Mouse (Mus musculus) embryonic fibroblast, embryonic 13.5 days (primary cell): ENCODE data around the gene Schip1.

Source experiments
- CTCF ChIP-seq: IDR thresholded peaks from 2 replicates; pipeline ENCODE4 v1.5.1; 2011; ENCODE audit warnings: mild to moderate bottlenecking, control low read depth, low read length, moderate library complexity, borderline replicate concordance; ENCODE audit not compliant: insufficient read depth
- POLR2A ChIP-seq: IDR thresholded peaks from 2 replicates; pipeline ENCODE4 v1.6.1; 2011; ENCODE audit warnings: low read depth, mild to moderate bottlenecking, control low read depth, low read length, moderate library complexity

DNA sequence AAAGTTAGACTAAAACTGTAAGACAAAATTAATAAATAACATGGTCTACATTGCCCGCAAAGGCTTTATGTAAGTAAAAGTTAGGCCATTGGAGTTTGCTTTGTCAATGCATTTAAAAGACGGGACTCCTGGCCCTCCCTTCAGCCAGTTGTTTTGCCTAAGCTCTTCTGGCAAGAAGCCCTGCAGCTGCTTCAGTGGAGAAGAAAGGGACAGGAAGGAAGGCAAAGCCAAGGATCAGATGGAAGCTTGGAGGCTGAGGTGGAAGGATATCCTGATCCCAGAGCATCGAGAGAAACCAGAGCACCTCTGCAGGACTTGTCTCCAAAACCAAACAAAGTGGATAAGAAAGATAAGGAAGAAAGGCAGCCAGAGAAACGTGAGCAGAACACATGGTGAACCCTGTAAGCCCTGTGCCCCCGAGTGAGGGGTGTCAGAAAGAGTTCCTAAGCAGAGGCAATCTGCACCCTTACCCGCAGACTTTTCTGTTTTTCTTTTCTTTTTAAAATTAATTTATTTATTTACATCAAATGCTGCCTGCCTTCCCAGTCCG, 442.2 kb downstream of the Schip1 start:
- TF ChIP-seq CTCF (no peak), POLR2A (no peak)
